Mouse (Mus musculus) heart, embryonic 10.5 days (tissue): ENCODE data around the gene Olfr1335. TPM values are rescaled to one million over a fixed set of nuclear protein-coding genes. Genes with fewer than 3 reads are reported as not detected.
"Not testable (repeated sequence)": the region's sequence is repeated elsewhere in the genome, so short reads cannot be mapped to it uniquely, and the experiment has no call there.

Experiments used
- DNase-seq: peaks from one replicate; pipeline ENCODE4 v3.0.0-alpha.2; 2017; ENCODE audit warnings: low spot score
- H3K27ac ChIP-seq: fragments of 300-500 bp; sonication (generic); 2 replicates; pipeline ENCODE4 v1.5.1; 2016; ENCODE audit warnings: mild to moderate bottlenecking
- H3K27me3 ChIP-seq: fragments of 300-500 bp; sonication (generic); 2 replicates; pipeline ENCODE4 v1.6.1; 2016; ENCODE audit warnings: mild to moderate bottlenecking; ENCODE audit not compliant: poor library complexity, insufficient read depth, severe bottlenecking
- H3K36me3 ChIP-seq: fragments of 300-500 bp; sonication (generic); 2 replicates; pipeline ENCODE4 v1.6.1; 2016; ENCODE audit warnings: mild to moderate bottlenecking, moderate library complexity
- H3K4me1 ChIP-seq: fragments of 300-500 bp; sonication (generic); 2 replicates; pipeline ENCODE4 v1.6.1; 2016; ENCODE audit warnings: mild to moderate bottlenecking
- H3K4me3 ChIP-seq: fragments of 300-500 bp; sonication (generic); 2 replicates; pipeline ENCODE4 v1.5.1; 2016; ENCODE audit warnings: mild to moderate bottlenecking, moderate library complexity
- H3K9me3 ChIP-seq: fragments of 300-500 bp; sonication (generic); 2 replicates; pipeline ENCODE4 v1.6.1; 2016; ENCODE audit warnings: mild to moderate bottlenecking, moderate library complexity
- WGBS: fragments of 180-500 bp; shearing (Covaris S2); methylation state at CpG from one replicate; pipeline ENCODE4 v1.1.7; 2016; 5-methylcytosine and 5-hydroxymethylcytosine counted together
- polyA plus RNA-seq: library from polyadenylated mRNA; unstranded; fragments of >200 nt; fragmentation: Nextera tagmentation; extraction: Ambion mirVana; gene quantifications from 2 replicates; pipeline ENCODE4 v1.2.1, GENCODE M21; 2016

The Olfr1335 gene
- not detected in 2 replicates for polyA plus RNA-seq

GRCm38 (mm10) chr4:118809844-118810243 lies at the start of gene Olfr1335:
Gene Olfr1335, minus strand, starts transcription at chr4:118809944.
- 87% methylated on average over 4 of the region's 4 CpGs for WGBS
- no peaks in the 10 kb centered on the region for H3K27me3 ChIP-seq
- no peak for DNase-seq
- H3K4me1 ChIP-seq: no peaks in the 10 kb centered on the region
- no peak within 1 kb of the TSS for H3K27ac ChIP-seq
- H3K36me3 ChIP-seq: no peaks in the 10 kb centered on the region
- H3K9me3 ChIP-seq: no peaks in the 10 kb centered on the region
- no peak within 1 kb of the TSS for H3K4me3 ChIP-seq

DNA sequence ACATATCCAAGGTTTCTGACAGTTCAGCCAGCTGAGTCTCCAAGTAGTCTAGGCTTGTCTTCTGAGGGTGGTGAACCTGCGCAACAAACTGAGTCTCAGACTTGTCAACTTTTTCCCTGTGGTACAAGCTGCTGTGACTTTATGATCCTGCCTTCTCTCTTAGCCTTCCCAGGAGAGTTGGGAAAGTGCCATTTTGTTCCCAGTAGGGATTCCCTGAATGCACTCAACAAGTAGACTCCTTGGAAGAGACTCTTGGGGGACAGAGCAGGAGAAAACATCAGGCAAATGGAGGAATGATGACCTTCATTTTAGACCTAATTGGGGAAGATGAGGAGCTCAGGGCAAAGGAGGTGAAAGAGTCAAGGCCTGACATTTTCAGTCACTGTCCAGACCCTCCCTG lies 26.4 kb upstream of the Olfr1335 start, which contains the start of gene Olfr1333:
Olfr1333 (minus strand) TSS at position 101 of the 400 bp plus-strand sequence.
- Histone ChIP-seq H3K27me3 (no peaks in the 10 kb centered on the region), H3K4me1 (no peaks in the 10 kb centered on the region), H3K9me3 (no peaks in the 10 kb centered on the region), H3K4me3 (no peak within 1 kb of the TSS), H3K27ac (no peak within 1 kb of the TSS), H3K36me3 (no peaks in the 10 kb centered on the region)
- 90% methylated on average over 1 of the region's 1 CpGs for WGBS
- DNase-seq: no peak

DNA sequence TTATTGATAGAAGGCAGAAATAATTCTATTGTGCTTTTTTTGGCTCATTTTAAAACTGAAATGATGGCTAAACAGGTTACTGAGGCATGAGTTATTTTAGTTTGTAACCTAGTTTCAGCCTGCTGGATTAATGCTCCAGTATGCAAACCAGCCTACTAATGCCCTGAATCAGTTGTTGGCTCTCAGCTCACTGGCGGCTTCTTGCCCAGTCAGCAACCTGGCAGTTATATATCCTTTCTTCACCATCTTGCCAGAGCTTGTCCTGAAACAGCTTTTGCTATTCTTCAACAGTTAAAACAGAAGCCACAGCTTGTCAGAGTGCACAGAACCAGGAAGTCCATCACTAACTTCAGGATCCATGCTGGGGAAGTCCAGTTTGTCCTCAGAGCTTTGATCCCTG lies 9.2 kb upstream of the Olfr1335 start:
- no peak overlapping the region for H3K4me3 ChIP-seq
- no peak for DNase-seq
- no peaks in the 10 kb centered on the region for H3K27me3 ChIP-seq
- H3K27ac ChIP-seq: no peak overlapping the region
- WGBS: 88% methylated on average over 1 of the region's 1 CpGs
- no peaks in the 10 kb centered on the region for H3K36me3 ChIP-seq
- no peaks in the 10 kb centered on the region for H3K9me3 ChIP-seq
- no peaks in the 10 kb centered on the region for H3K4me1 ChIP-seq

GRCm38 (mm10) chr4:118792796-118793195 lies 16.9 kb downstream of the Olfr1335 start:
- H3K27ac ChIP-seq, DNase-seq, H3K4me3 ChIP-seq: not testable (repeated sequence)

DNA sequence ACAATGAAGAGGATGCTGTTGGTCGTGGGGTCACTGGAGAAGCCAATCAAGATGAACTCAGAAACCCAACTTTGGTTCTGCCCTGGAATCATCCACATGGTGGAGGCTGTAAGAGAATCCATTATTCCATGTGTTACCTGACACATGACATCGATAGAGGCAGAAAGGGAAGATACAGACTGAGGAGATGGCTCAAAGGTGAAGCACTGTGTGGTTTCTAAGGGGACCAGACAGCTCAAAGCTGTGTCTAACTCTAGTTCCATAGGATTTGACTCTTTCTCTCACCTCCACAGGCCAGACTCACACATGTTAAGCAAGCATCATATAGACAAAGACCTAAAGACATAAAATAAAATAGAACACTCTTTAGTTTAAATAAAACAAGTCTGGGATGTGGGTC lies 27.3 kb downstream of the Olfr1335 start, which contains the start of gene Olfr1337:
Olfr1337 (minus strand) TSS at position 101 of the 400 bp plus-strand sequence.
- H3K36me3 ChIP-seq: no peaks in the 10 kb centered on the region
- no peak within 1 kb of the TSS for H3K4me3 ChIP-seq
- H3K27me3 ChIP-seq: no peaks in the 10 kb centered on the region
- 70% methylated on average over 2 of the region's 2 CpGs for WGBS
- H3K27ac ChIP-seq: no peak within 1 kb of the TSS
- H3K9me3 ChIP-seq: no peaks in the 10 kb centered on the region
- H3K4me1 ChIP-seq: peaks cover 6% of the 10 kb centered on the region; the same call in 1 of the 2 replicates
- no peak for DNase-seq

More at GRCm38 (mm10) chr4:118792796-118793195, 16.9 kb downstream of the Olfr1335 start:
- H3K27me3 ChIP-seq, H3K36me3 ChIP-seq, H3K4me1 ChIP-seq, H3K9me3 ChIP-seq: not testable (repeated sequence)

Other genes with a start within 250 kb of the Olfr1335 start
- 0.84 and 1.1 TPM in 2 replicates for gene Cfap57, start 189.2 kb downstream of the Olfr1335 start, polyA plus RNA-seq
- 110 and 166 TPM in 2 replicates for gene Ebna1bp2, start 189.1 kb downstream of the Olfr1335 start, polyA plus RNA-seq
- gene Olfr62, start 151.0 kb downstream of the Olfr1335 start, polyA plus RNA-seq: not detected in 2 replicates
- gene Olfr1342, start 117.2 kb downstream of the Olfr1335 start, polyA plus RNA-seq: not detected in 2 replicates
- gene Olfr1341, start 106.4 kb downstream of the Olfr1335 start, polyA plus RNA-seq: 0.03 TPM in 1 of 2 replicates, not detected in the other
- not detected in 2 replicates for gene Olfr1340, start 89.8 kb downstream of the Olfr1335 start, polyA plus RNA-seq
- not detected in 2 replicates for gene Olfr1339, start 77.8 kb downstream of the Olfr1335 start, polyA plus RNA-seq
- not detected in 2 replicates for gene Olfr1338, start 51.2 kb downstream of the Olfr1335 start, polyA plus RNA-seq
- gene Olfr1337, start 27.4 kb downstream of the Olfr1335 start, polyA plus RNA-seq: not detected in 2 replicates
- gene Olfr1333, start 26.3 kb upstream of the Olfr1335 start, polyA plus RNA-seq: not detected in 2 replicates
- not detected in 2 replicates for gene Olfr1331, start 54.7 kb upstream of the Olfr1335 start, polyA plus RNA-seq
- gene Olfr1330, start 78.7 kb upstream of the Olfr1335 start, polyA plus RNA-seq: 0.04 and 0.10 TPM in 2 replicates
- not detected in 2 replicates for gene Olfr1329, start 107.5 kb upstream of the Olfr1335 start, polyA plus RNA-seq
- gene Olfr1328, start 128.7 kb upstream of the Olfr1335 start, polyA plus RNA-seq: 0.05 TPM in 1 of 2 replicates, not detected in the other
- not detected in 2 replicates for gene Lao1, start 151.6 kb upstream of the Olfr1335 start, polyA plus RNA-seq